Mouse (Mus musculus): Measurements from ENCODE around the gene Nifk. TPM values are rescaled to one million over a fixed set of nuclear protein-coding genes. Genes with fewer than 3 reads are reported as not detected.

Nifk gene
- 8.1 and 10.5 TPM in 2 replicates for polyA plus RNA-seq (2012; rRNA removed)

DNA sequence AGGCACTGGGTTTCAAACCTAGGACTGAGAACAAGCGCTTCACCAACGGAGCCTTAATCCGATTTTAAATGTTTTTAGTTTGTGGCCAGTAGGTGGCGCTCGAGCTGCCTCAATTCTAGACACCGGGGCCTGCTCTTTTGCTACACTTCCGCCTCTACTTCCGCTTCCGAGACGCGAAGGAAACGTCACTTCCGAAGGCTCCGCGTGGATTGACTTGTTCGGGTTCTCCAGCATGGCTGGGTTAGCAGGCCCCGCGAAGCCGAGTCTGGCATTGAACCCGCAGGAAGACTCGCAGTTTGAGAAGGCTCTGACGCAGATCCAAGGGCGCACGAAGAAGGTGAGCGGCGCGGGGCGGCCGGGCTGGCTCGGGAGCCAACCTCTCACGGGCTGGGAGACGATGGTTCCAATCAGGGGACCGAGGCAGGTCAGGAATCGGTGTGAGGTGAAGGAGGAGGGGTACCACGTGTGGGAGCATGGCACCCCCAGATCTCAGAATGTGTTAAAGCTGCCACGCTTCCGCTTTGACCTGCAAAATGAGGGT, at the start of gene Nifk:
Nifk (plus strand) TSS at position 179 of the 541 bp plus-strand sequence.
- WGBS: under 1% methylated on average over 37 of the region's 37 CpGs

DNA sequence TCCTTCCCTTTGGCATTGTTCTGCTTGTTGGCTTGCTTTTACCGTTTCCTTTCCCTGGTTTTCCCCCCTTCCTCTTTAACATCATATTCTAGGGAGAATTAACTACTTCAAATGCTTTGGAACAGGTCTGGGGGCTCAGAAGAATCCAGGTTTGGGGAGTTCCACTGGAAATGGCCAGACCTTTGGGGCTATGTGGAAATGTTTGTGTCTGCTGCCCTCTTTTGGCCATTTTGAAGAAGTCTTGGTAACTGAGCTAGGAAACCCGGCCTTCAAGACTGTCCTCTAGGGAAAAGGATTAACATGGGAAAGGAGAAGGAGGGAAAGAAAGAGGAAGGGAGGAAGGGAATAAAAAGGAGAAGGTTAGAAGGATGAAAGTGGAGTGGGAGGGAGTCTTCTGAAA, 46.5 kb upstream of the Nifk start:
- 16% methylated on average over 2 of the region's 2 CpGs for WGBS
- DNase-seq (ENCODE audit: low read depth, low spot score): peak; percentile 1

More for the DNA sequence above, at the start of gene Nifk:
- peak; percentile 95 for DNase-seq (ENCODE audit: low read depth, low spot score)

DNA sequence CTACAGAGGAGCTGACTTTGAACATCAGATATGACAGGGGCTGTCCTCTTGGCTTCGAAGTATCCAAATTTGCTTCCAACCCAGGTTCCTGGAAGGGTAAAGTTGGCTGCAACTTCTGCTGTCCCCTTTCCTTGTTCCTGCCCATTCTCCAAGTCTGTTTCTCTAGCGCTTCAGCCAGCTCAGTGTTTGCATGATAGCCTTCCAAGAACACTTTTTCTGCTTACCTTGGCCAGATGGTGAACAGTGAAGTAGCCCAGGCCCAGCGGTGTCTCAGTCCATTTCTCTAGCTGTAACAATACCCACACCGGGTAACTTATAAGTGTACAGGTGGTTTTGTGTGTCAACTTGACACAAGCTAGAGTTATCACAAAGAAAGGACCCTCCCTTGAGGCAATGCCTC, 29.3 kb upstream of the Nifk start:
- no peak for DNase-seq (ENCODE audit: low read depth, low spot score)
- WGBS: 80% methylated on average over 4 of the region's 4 CpGs

DNA sequence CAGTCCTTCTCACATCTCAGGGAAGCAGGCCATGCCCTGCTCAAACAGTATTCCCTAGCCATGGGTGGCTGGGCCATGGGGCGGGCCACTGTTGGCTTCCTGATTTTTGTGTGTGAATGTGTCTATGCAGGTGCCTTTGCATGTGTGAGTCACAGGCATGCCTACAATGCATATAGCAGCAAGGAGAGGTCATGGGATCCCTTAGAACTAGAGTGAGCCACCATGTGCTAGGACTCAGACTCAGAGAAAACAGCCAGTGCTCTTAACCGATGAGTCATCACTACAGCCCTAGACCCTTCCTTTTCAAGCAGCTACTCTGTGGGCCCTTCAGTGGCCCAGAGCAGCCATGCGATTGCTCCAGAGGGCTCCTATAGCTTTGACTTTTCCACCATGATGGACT, 27.4 kb upstream of the Nifk start:
- no peak for DNase-seq (ENCODE audit: low read depth, low spot score)
- WGBS: 98% methylated on average over 3 of the region's 3 CpGs

DNA sequence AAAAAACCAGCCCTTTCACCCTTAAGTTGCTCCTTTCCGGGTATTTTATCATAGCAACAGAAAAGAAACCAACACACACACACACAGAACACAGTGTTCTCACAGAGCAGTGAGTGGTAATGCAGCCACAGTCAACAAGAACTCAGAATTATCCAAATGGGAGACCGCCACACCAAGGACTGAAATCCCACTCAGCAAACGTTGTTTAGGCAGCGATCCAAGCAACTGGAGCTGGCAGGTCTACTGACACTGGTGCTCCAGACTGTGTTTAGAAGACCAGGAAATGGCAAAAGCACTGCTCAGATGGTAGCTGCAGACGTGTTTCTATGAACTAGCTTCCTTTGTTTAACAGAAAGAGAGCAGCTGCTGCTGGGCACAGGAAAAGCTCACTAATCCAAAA, 26.8 kb upstream of the Nifk start:
- WGBS: 64% methylated on average over 5 of the region's 5 CpGs
- DNase-seq (ENCODE audit: low read depth, low spot score): no peak

DNA sequence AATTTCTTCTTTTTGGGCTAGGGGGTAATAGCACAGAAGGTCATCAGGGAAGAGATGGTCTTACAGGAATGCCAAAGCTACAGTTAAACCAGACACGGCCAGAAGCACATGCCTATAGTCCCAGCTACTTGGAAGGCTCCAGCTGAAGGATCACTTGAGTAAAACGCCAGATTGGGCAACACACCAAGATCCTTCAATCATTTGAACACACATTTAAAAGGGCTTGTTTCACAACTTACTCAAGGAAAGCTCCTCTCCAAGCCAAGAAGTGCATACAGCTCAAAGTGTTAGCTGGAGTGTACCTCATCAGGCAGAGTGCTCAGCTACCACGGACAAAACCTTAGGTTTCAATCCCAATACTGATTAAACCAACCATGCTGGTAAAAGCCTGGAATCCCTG, 25.0 kb upstream of the Nifk start:
- DNase-seq (ENCODE audit: low read depth, low spot score): no peak
- WGBS: 81% methylated on average over 3 of the region's 3 CpGs

DNA sequence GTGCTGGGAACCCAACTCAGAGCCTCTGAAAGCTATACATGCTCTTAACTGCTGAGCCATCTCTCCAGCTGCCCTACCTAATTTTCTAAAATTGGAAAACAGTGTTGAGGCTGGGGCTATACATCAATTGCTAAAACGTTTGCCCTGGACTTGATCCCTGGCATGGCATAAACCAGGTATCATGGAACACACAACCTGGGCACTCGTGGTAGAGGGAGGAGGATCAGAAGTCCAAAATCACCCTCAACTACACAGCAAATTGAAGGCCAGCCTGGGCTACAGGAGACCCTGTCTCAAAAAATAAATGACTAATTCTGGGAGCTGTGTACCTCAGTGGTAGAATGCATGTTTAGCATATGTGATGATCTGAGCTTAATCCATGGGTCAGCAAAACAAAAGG, 23.9 kb upstream of the Nifk start:
- DNase-seq (ENCODE audit: low read depth, low spot score): no peak
- WGBS: 92% methylated on average over 2 of the region's 2 CpGs

DNA sequence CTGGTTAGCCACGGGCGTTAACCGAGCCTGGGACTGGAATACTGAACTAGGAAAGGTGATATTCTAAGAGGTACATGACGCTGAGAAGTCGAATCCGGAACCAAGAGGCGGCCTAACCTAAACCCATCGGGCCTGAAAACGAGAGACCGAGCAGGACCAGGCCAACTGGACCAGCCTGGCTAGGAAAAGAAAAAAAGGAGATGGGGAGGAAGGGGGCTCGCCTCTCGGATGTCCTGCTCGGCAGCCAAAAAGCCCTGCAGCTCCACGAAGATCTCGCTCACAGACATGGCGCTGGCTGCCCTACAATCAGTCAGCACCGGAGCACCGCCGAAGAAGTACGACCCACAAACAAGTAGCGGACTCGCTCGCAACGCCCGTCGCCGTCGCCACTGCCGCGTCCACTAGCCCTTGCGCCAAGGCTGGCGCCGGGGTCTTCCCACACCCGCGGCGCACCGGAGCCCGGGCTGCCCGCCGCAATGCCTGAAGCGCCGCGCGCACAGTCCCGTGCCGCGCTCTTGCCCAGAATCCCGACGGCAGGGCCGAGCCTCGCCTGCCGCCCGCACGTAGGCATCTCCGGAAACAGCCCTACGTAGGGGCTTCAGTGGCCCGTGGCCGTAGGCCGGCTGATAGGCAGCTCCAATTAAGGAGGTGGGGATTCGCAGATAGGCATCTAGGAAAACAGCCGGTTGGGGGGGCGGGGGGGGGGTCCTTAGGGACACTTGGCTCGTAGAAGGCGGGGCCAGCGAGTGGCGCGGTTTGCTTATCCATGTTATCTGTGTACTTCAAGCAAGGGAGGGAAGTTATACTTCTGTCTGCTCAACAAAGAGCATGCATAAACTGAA, 10.6 kb upstream of the Nifk start:
- under 1% methylated on average over 67 of the region's 67 CpGs for WGBS
- DNase-seq (ENCODE audit: low read depth, low spot score): peak; percentile 48

DNA sequence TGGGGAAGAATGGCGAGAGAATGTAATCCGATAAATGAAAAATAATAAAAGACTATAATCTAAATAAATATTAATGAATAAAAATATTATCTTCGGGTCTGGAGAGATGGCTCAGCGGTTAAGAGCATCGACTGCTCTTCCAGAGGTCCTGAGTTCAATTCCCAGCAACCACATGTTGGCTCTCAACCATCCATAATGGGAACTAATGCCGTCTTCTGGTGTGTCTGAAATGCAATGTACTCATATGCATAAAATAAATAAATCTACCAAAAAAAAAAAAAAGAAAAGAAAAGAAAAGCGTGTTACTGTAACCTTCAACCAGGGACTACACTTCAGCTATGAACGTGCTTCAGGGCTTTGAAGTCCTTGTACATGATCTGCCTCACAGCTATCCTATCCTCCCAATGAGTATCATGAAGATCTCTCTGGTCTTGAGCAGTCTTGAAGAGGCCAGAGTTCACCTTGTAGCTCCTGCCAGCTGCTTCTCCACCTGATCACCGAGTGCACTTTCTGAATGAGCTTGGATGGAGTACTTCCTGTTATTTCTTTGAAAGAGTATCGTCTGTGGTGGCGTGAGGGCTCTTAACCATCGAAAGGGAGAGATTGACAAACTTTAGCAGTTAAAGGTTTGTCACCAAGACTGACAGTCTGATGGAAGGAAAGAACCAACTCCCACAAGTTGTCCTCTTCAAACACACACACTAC, 9.9 kb upstream of the Nifk start, which contains the start of gene Tsn:
Tsn (minus strand) TSS at position 118 of the 705 bp plus-strand sequence.
- WGBS: 34% methylated on average over 12 of the region's 12 CpGs
- DNase-seq (ENCODE audit: low read depth, low spot score): no peak

DNA sequence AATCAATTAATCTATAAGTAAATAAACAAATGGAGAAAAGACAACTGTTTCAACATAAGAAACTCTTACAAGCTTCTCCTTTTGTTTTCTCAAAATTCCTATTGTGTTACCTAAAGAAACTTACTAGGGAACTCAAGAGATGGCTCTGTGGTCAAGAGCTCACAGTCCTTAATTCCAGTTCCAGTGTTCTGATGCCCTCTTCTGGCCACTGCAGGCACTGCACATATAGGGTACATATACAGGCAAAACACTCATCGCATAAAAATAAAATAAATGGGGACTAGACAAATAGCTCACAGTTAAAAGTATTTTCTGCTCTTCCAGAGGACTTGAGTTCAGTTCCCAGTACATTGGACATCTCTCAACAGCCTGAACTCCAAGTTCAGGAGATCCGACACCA, 943 bp upstream of the Nifk start:
- DNase-seq (ENCODE audit: low read depth, low spot score): no peak
- 72% methylated on average over 2 of the region's 2 CpGs for WGBS

DNA sequence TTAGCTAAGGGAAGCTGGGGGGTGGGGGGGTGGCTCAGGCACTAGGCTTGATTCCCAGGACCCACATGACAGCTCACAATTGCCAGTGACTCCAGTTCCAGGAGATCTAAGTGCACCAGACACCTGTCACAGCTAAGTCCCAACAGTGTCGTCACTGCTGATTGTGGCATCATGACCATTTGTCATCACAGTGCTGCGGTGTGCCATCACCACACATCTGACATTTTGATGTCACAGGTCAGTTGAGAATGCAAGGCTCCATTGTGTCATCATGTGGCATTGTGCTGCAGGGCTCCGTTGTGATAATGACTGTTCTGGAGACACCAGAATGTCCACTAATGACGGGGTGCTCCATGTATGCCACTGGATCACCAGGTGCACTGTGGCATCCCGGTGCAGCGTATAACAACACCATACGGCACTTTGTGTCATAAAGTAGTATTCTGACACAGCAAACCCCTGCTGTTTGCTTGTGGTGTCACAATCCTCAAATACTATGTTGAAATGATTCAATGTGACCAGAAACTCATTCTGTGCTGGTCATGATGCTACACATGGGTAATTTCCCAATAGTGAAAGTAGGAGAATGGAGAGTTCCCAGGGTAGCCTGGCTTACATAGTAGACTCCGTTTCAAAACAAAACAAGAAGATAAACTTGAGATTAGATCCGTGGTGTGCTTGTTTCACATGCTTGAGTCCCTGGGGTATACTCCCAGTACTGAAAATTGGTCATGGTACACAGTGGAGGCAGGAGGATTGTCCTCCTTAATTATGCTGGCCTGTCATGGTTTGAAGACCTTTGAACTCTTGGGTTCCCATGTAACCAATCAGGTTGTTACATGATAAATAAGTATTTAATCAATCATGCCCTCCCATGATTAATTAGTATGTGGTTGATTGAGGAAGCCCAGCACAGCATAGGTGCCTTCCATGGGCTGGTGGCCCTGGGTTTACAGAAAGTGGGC, 13.4 kb downstream of the Nifk start:
- DNase-seq (ENCODE audit: low read depth, low spot score): no peak
- WGBS: 83% methylated on average over 9 of the region's 9 CpGs

DNA sequence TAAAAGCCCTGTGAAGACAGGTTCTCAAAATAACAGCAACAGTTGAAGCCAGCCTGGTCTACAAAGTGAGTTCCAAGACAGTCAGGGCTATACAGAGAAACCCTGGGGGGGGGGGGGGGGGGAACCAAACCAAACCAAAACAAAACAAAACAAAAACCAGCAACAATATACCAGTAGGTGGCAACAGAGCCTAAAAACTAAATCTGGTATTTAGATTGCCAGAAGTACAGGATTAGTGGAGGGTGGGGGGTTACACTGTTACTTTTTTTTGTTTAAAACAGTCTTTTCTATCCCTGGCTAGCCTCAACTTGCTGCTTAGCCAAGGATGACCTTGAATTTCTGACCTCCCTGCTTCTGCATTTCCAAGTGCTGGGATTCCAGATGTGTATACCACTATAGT, 14.2 kb downstream of the Nifk start:
- no peak for DNase-seq (ENCODE audit: low read depth, low spot score)

DNA sequence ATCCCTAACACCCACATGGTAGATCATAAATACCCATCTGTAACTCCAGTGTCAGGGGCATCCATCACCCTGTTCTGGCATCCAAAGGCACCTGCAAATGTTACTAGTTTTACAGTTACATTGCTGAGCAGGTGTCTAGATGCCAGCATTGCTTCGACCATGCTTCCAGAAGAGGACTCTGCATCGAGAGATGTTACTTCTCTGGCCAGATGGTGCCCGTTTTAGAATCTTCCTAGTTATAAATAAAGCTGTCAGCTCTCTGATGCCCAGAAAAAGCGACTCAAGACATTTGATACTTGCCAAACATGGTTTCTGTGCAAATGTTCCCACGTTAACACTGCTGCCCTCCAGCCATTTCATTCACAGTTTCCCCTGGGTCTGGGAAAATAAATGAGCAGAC, 16.3 kb downstream of the Nifk start:
- no peak for DNase-seq (ENCODE audit: low read depth, low spot score)
- 76% methylated on average over 5 of the region's 5 CpGs for WGBS

DNA sequence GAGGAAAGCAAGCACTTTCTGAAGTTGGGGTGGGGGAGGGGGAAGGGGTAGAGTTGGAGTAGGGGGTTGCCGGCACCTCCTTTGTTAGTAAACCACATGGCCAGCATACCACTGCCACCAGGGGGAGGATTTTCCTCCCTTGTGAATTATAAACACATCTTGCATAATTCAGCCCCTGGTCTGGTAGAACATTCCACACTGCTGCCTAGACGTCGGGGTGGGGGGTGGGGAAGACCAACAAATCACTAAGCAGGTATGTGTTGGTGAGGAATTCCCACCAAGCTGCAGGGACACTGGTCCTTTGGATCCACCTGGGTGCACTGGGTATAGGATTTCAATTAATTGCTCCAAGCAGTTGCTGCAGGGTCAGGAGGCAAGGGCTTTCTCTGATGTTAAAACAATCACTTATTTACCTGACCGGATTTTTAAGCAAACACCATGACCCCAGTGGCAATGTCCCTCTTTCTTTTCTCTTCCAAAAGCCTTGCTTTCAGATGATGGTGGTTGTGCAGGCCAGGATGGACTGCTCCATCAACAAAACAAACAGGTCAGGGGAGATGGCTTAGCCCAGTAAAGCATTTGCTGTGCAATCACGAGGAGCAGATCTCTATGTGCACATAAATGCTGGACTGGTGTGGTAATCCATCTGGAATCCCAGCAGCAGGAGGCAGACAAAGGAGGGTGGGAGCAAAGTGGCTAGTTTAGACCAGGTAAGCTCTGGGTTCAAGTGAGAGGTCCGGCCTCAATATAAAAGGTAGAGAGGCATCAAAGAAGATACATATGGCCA, 22.2 kb downstream of the Nifk start:
- WGBS: 34% methylated on average over 6 of the region's 6 CpGs
- no peak for DNase-seq (ENCODE audit: low read depth, low spot score)

DNA sequence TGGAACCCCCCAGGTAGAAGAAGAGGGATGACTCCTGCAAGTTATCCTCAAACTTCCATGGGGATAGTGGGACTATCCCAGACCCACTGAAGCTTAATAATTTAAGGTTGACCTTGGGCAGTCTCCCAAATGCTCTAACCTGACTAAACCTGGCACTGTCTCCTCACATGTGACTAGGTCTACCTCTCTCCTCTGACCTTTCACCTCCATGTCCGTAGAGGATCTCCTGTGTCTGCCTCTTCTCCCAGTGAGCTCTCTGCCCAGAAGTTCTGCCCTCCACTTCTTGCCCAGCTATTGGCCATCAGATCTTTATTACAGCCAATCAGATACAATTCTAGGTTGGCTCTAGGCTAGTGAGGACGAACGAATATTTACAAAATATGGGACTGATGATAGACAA, 28.3 kb downstream of the Nifk start:
- WGBS: 76% methylated on average over 3 of the region's 3 CpGs
- DNase-seq (ENCODE audit: low read depth, low spot score): no peak

DNA sequence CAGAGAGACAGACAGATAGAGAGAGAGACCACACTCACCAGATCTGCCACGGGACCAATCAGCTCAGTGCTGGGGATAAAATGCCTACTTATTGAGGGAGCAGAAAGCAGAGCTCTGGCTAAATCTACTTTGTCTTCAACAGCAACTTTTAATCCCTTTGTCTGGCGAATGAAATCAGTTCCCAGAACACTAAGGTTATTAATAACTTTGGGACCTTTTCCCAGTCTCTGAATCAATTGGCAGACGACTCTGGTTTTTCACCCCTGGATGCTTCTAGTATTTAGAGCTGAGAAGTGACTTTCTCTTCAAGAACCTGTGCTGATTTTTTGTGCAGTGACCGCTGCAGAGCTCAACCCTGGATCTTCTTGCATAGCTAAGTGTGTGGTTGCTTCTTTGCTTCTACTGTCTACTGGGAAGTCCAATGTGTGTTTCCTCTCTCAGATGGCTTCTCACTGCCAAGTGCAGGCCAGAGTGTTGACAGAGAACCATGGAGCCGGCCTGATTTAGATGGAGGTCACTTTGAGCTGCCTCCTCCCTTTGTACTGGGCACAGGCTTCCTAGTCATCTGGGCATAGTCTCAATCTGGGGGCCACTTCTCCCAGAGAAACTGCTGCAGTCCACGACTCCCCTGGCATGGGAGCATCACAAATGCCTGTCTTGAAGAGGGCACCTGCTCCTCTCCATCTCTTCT, 37.6 kb downstream of the Nifk start:
- no peak for DNase-seq (ENCODE audit: low read depth, low spot score)
- WGBS: 66% methylated on average over 6 of the region's 6 CpGs

DNA sequence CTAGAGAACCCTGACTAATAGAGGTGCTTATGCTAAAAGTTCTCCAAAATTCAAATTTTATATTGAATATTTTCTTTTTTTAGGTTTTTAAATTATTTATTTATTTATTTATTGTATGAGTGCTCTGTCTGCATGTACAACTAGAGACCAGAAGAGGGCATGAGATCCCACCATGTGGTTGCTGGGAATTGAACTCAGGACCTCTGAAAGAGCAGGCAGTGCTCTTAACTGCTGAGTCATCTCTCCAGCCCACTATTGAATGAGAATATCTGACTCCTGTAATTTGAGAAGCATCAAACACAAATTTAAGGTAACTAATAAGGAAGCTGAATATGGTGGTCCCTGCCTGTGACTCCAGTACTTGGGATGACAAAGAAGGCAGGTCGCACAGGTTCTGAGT, 46.3 kb downstream of the Nifk start:
- no peak for DNase-seq (ENCODE audit: low read depth, low spot score)
- WGBS: 98% methylated on average over 1 of the region's 1 CpGs

DNA sequence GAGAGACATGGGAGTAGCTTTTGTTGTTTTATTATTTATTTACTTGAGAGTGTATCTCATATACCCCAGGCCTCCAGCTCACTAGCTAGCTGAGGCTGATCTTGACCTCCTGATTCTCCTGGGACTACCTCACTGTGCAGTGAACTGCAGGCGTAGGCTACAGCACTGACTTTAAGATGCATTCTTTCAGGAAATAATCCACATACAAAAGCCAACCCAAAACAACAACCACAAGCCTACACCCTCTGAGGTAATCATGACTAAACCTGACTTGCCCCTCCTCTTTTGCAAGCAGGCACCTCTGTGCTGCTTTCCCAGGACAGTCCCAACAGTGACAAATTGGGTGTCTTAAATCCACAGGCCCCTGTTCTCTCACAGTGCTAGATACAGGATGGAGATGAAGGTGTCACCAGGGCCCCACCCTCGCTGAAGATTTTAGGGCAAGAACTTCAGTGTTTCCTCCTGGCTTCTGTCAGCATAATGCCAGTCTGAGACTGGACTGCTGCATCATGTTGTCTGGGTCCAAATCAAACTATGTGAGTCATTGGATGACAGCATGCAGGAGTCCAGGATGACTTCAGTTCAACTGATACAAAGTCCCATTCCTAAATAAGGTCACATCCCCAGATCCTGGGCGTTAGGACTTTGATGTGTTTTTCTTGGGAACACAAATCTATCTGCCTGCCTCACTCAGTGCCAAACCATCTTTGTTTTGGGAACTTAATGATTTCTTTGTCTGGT, 47.3 kb downstream of the Nifk start:
- no peak for DNase-seq (ENCODE audit: low read depth, low spot score)
- 54% methylated on average over 3 of the region's 3 CpGs for WGBS
